Mouse (Mus musculus) MEL (cell line): ENCODE measurements around the gene Ccdc170.

ENCODE experiments used
- BHLHE40 ChIP-seq: IDR thresholded peaks from 2 replicates; pipeline ENCODE4 v1.6.1; 2012; ENCODE audit warnings: low read depth, mild to moderate bottlenecking, inconsistent platforms, low read length, improper control_type of control experiment, borderline replicate concordance
- CHD2 ChIP-seq: IDR thresholded peaks from 2 replicates; pipeline ENCODE4 v1.6.1; 2011; ENCODE audit warnings: low read length, improper control_type of control experiment
- CTCF ChIP-seq, 3 experiments: IDR thresholded peaks in 2 of 3; conservative IDR thresholded peaks in 1 of 3; 2 replicates each; pipeline ENCODE4 v1.5.1; 2011 to 2012; ENCODE audit warnings: low read length in 3 of 3, low read depth in 2 of 3, mild to moderate bottlenecking in 2 of 3, improper control_type of control experiment in 1 of 3, inconsistent platforms in 1 of 3, mixed read lengths in 1 of 3, moderate library complexity in 1 of 3; ENCODE audit not compliant: control insufficient read depth in 1 of 3, insufficient read depth in 1 of 3, poor library complexity in 1 of 3, severe bottlenecking in 1 of 3
- E2F4 ChIP-seq: IDR thresholded peaks from 2 replicates; pipeline ENCODE4 v1.6.1; 2011; ENCODE audit warnings: low read depth, low read length, improper control_type of control experiment, borderline replicate concordance
- GATA1 ChIP-seq: IDR thresholded peaks from 2 replicates; pipeline ENCODE4 v1.6.1; 2011; ENCODE audit warnings: low read depth, low read length, improper control_type of control experiment
- MAFK ChIP-seq: IDR thresholded peaks from 2 replicates; pipeline ENCODE4 v1.6.1; 2011; ENCODE audit warnings: low read depth, mild to moderate bottlenecking, low read length, improper control_type of control experiment, borderline replicate concordance
- NRF1 ChIP-seq: IDR thresholded peaks from 2 replicates; pipeline ENCODE4 v1.6.1; 2014; ENCODE audit warnings: low read depth, mild to moderate bottlenecking, inconsistent platforms, low read length, improper control_type of control experiment, moderate library complexity; ENCODE audit not compliant: poor library complexity, insufficient read depth, severe bottlenecking
- POLR2A ChIP-seq, 2 experiments: IDR thresholded peaks; 2 replicates each; pipeline ENCODE4 v1.6.1; 2011 to 2012; ENCODE audit warnings: low read length in 2 of 2, mild to moderate bottlenecking in 2 of 2, control low read depth in 1 of 2, improper control_type of control experiment in 1 of 2, low read depth in 1 of 2, moderate library complexity in 1 of 2; ENCODE audit not compliant: control insufficient read depth in 1 of 2, insufficient read depth in 1 of 2, poor library complexity in 1 of 2
- POLR2AphosphoS5 ChIP-seq: IDR thresholded peaks from 2 replicates; pipeline ENCODE4 v1.6.1; 2012; ENCODE audit warnings: low read depth, borderline replicate concordance, mild to moderate bottlenecking, inconsistent platforms, low read length, moderate library complexity, mixed read lengths
- RAD21 ChIP-seq: IDR thresholded peaks from 2 replicates; pipeline ENCODE4 v1.6.1; 2011; ENCODE audit warnings: mild to moderate bottlenecking, low read depth, low read length, improper control_type of control experiment
- SIN3A ChIP-seq: IDR thresholded peaks from 2 replicates; pipeline ENCODE4 v1.6.1; 2012; ENCODE audit warnings: low read length, improper control_type of control experiment, inconsistent platforms
- TCF12 ChIP-seq: IDR thresholded peaks from 2 replicates; pipeline ENCODE4 v1.6.1; 2014; ENCODE audit warnings: low read depth, mild to moderate bottlenecking, inconsistent platforms, low read length, improper control_type of control experiment, moderate library complexity
- ZNF384 ChIP-seq: IDR thresholded peaks from 2 replicates; pipeline ENCODE4 v1.6.1; 2012; ENCODE audit warnings: low read depth, mild to moderate bottlenecking, inconsistent platforms, low read length, improper control_type of control experiment

DNA sequence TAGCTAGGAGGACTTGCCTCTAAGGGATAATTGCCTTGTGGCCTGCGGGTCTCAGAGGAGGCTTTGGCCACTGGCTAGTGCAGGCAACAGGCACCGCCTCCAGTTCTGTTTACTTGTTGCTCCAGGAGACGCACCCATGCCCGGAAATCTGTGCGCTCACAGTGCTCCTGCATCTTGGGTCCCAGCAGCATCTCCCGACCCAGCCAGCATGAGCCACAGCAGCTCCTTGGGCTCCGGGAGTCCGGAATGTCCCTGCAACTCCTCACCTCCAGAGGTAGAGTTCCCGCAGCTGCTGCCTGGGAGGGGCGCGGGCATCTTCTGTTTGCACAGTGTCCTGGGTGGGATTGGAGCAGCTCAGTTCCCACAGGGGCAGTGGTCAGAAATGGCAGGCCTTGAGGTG lies at the start of gene Ccdc170:
- no peak for TF ChIP-seq TCF12
- TF ChIP-seq POLR2AphosphoS5: no peak
- TF ChIP-seq CTCF (IDR thresholded peaks at IDR 0.05 in 2 of 3, conservative IDR thresholded peaks at IDR 0.05 in 1 of 3; ENCODE audit: control insufficient read depth in 1 of 3, insufficient read depth in 1 of 3, low read depth in 2 of 3, low read length in 3 of 3, poor library complexity in 1 of 3, severe bottlenecking in 1 of 3): no peak
- TF ChIP-seq ZNF384: no peak
- no peak for TF ChIP-seq SIN3A
- TF ChIP-seq E2F4: no peak
- no peak for TF ChIP-seq CHD2
- no peak for TF ChIP-seq POLR2A (IDR thresholded peaks at IDR 0.05; ENCODE audit: control insufficient read depth in 1 of 2, insufficient read depth in 1 of 2, low read depth in 1 of 2, low read length in 2 of 2, poor library complexity in 1 of 2)
- TF ChIP-seq GATA1: no peak
- TF ChIP-seq MAFK: no peak
- TF ChIP-seq BHLHE40: no peak
- no peak for TF ChIP-seq RAD21
- no peak for TF ChIP-seq NRF1
